Mouse (Mus musculus): ENCODE data around the gene Tmem121b. TPM values are rescaled to one million over a fixed set of nuclear protein-coding genes. Genes with fewer than 3 reads are reported as not detected.

Gene Tmem121b
- polyA plus RNA-seq, 1 experiment from 2014 or later: 0.25 TPM

DNA sequence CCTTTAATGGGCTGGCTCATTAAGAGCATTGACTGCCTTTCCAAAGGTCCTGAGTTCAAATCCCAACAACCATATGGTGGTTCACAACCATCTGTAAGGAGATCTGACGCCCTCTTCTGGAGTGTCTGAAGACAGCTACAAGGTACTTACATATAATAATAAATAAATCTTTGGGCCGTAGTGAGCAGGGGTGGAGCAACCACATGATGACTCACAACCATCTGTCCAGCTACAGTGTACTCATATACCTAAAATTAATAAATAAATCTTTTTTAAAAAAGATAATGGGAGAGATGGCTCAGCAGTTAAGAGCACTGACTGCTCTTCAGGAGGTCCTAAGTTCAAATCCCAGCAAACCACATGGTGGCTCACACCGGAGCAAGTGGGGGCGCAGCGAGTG is 35.9 kb downstream of the Tmem121b start:
- Histone ChIP-seq H3K27ac (replicated peaks) (no peak overlapping the region), H3K4me1 (no peaks in the 10 kb centered on the region), H3K4me3 (no peak overlapping the region), H3K9me3 (no peaks in the 10 kb centered on the region), H3K27me3 (replicated peaks; ENCODE audit: low read depth, poor library complexity, severe bottlenecking) (peaks cover 24% of the 10 kb centered on the region), H3K36me3 (replicated peaks) (no peaks in the 10 kb centered on the region)
- DNase-seq (ENCODE audit: low spot score): no peak
- WGBS: 92% methylated on average over 5 of the region's 5 CpGs

DNA sequence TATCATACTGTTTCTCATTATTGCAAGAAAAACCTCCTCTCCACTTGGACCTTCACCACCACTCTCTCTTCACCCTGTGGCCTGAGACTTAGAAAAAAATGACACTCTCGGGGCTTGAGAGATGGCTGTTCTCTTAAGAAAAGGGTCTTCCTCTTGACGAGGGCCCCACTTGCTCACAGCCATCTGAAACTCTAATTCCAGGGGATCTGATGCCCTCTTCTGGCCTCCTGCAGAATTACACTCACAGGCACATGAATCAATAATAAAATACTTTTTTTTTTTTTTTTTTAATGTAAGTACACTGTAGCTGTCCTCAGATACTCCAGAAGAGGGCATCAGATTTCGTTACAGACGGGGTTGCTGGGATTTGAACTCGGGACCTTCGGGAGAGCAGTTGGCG is 36.5 kb downstream of the Tmem121b start:
- no peaks in the 10 kb centered on the region for H3K36me3 ChIP-seq (replicated peaks)
- no peaks in the 10 kb centered on the region for H3K4me1 ChIP-seq
- whole genome bisulfite sequencing: 63% methylated on average over 7 of the region's 7 CpGs
- H3K4me3 ChIP-seq: no peak overlapping the region
- DNase-seq (ENCODE audit: low spot score): no peak
- H3K27me3 ChIP-seq (replicated peaks; ENCODE audit: low read depth, poor library complexity, severe bottlenecking): peaks cover 17% of the 10 kb centered on the region
- H3K27ac ChIP-seq (replicated peaks): no peak overlapping the region
- no peaks in the 10 kb centered on the region for H3K9me3 ChIP-seq

DNA sequence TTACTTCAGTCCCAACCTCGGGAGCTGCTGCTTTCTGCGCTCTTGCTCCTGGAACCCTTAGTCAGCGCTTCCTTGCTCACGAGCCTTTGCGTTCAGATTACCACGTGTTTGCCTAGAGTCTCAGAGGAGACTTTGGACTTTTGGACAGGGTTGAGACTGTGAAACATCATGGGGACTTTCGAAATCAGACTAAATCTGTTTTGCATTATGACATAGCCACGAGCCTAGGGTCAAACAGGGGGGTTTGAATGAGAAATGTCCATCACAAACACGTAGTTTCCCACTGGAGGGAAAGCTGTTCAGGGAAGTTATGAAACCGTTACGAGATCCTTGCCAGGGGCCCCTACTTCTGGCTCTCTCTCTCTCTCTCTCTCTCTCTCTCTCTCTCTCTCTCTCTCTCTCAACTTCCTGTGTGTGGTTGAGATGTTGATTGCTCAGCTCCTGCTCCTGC is 39.0 kb downstream of the Tmem121b start:
- Histone ChIP-seq H3K4me1 (no peaks in the 10 kb centered on the region), H3K36me3 (replicated peaks) (no peaks in the 10 kb centered on the region), H3K27me3 (replicated peaks; ENCODE audit: low read depth, poor library complexity, severe bottlenecking) (no peaks in the 10 kb centered on the region), H3K4me3 (no peak overlapping the region), H3K9me3 (no peaks in the 10 kb centered on the region), H3K27ac (replicated peaks) (no peak overlapping the region)
- DNase-seq (ENCODE audit: low spot score): no peak
- 51% methylated on average over 11 of the region's 11 CpGs for WGBS

DNA sequence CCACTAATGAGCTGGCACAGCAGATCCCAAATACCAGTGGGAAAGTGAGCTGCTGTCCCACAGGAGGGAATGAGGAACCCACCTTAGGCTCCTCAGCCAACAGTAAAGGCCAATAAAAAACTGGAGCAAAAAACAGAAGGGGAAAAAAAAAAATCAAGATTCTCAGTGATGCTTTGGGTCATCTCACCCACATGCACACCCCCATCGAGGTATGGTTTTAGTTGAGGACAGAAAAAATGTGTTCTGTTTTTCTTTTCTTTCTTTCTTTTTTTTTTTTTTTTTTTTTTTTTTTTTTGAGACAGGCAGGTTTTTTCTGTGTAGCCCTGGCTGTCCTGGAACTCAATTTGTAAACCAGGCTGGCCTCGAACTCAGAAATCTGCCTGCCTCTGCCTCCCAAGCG is 40.1 kb downstream of the Tmem121b start:
- Histone ChIP-seq H3K4me3 (no peak overlapping the region), H3K36me3 (replicated peaks) (no peaks in the 10 kb centered on the region), H3K9me3 (no peaks in the 10 kb centered on the region), H3K27me3 (replicated peaks; ENCODE audit: low read depth, poor library complexity, severe bottlenecking) (no peaks in the 10 kb centered on the region), H3K27ac (replicated peaks) (no peak overlapping the region), H3K4me1 (no peaks in the 10 kb centered on the region)
- no peak for DNase-seq (ENCODE audit: low spot score)
- WGBS: 90% methylated on average over 3 of the region's 3 CpGs

DNA sequence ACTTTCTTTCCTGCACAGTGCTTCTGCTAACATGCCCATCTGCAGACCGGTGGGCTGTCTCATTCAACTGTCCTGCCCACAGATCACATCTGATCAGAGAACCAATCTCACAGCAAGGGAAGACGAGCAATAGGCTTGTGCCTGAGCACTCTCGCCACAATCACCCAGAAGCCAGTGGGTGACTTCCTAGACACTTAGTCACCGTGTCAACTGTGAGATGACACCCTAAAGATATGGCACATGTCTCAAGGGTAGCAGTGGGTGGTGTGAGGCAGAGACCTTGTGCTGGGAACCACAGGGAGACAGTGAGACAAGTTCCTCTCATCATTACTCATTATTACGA is 40.5 kb downstream of the Tmem121b start:
- H3K27me3 ChIP-seq (replicated peaks; ENCODE audit: low read depth, poor library complexity, severe bottlenecking): no peaks in the 10 kb centered on the region
- no peaks in the 10 kb centered on the region for H3K36me3 ChIP-seq (replicated peaks)
- no peaks in the 10 kb centered on the region for H3K9me3 ChIP-seq
- no peaks in the 10 kb centered on the region for H3K4me1 ChIP-seq
- WGBS: 84% methylated on average over 5 of the region's 5 CpGs
- no peak for DNase-seq (ENCODE audit: low spot score)
- no peak overlapping the region for H3K27ac ChIP-seq (replicated peaks)
- no peak overlapping the region for H3K4me3 ChIP-seq

DNA sequence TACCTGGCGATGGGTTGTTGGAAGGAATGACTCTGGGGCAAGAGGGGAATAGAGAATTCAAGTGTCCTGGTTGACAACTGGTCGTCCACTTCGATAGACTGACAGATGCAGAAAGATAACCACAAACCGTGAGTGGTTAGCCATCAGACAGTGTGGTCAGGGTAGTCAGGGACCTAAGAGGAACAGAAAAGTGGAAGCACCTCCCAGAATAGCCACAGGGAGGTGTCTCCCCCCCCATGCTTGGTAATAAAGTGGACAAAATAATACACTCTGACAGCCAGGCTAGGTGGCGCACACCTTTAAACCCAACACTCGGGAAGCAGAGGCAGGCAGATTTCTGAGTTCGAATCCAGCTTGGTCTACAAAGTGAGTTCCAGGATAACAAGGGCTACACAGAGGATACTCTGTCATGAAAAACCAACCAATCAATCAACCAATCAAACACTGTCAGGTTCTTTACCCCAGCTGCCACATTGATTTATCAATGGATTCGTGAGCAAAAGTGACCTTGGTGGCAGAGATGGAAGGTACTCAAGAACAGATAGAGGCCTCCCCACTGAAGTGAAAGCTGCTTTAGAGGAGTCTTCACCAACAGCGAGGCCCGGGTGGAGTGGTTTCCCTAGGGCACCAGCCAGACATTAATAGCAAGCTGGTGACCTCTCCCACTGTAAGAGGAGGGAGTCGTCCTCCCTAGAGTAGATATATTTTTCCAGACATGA is 41.1 kb downstream of the Tmem121b start:
- Histone ChIP-seq H3K4me3 (no peak overlapping the region), H3K4me1 (no peaks in the 10 kb centered on the region), H3K9me3 (no peaks in the 10 kb centered on the region), H3K27ac (replicated peaks) (no peak overlapping the region), H3K36me3 (replicated peaks) (no peaks in the 10 kb centered on the region), H3K27me3 (replicated peaks; ENCODE audit: low read depth, poor library complexity, severe bottlenecking) (no peaks in the 10 kb centered on the region)
- no peak for DNase-seq (ENCODE audit: low spot score)
- WGBS: 88% methylated on average over 11 of the region's 11 CpGs

DNA sequence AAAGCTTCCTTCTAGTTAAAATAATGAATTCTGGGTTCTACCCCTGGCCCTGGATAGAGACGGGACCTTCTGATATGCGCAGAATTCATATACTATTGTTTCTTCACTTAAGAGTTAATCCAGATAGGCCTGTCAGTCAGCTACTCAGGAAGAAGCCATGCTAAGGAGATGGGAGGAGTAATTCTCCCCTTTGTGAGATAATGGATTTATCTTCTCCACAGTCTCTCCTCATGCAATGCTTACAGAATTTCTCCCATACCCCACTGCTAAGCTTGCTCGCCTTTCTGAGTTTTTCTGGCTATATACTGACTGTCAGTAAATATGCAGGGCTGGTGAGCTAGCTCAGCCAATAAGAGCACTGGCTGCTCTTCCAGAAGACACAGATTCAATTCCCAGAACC is 43.4 kb downstream of the Tmem121b start:
- H3K9me3 ChIP-seq: no peaks in the 10 kb centered on the region
- H3K36me3 ChIP-seq (replicated peaks): peaks cover 4% of the 10 kb centered on the region
- WGBS: 88% methylated on average over 3 of the region's 3 CpGs
- no peak overlapping the region for H3K27ac ChIP-seq (replicated peaks)
- no peak overlapping the region for H3K4me3 ChIP-seq
- no peaks in the 10 kb centered on the region for H3K27me3 ChIP-seq (replicated peaks; ENCODE audit: low read depth, poor library complexity, severe bottlenecking)
- no peak for DNase-seq (ENCODE audit: low spot score)
- no peaks in the 10 kb centered on the region for H3K4me1 ChIP-seq

DNA sequence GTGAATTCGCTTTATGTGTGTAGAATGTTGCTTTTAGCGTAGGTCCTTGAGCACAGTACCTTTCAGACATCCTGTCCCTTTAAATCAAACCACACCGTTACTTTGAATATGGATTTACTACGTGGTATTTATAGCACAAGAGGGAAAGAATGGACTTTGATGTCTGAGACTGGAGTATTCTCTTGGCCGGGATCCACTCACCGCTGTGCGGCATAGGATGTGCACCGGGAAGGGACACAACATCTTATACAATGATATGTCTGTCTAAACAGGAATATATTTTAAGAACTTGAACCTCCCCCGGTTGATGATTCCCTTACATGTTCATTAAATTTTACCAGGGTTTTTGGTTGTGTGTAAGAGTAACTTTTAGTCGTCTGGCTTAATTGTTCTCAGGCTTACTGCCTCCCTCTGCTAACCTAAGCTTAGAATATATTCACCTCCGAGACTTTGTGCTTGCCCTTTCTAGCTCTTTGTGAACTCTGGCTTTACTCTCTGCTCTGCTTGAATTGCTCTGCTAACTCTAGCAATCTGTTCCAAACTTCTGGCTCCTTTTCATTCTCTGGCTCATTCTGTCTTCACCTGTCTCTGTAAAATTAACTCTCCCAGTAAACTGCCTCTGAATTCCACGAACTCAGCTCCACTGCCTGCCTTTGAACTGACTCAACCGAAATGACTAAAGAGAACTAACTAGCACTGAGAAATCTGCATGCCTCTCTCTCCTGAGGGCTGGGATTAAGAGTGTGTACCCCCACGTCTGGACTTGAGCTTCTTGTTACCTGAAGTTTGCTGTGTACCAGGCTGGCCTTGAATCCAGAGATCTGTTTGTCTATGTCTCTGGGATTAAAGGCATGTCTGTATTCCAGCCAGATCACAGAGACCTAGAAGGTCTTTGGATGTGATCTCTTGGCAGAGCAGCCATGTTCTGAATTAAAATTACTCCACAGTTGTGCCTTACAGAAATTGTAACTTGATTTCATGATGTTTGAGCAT is 49.9 kb downstream of the Tmem121b start:
- no peaks in the 10 kb centered on the region for H3K4me1 ChIP-seq
- no peaks in the 10 kb centered on the region for H3K9me3 ChIP-seq
- H3K27me3 ChIP-seq (replicated peaks; ENCODE audit: low read depth, poor library complexity, severe bottlenecking): no peaks in the 10 kb centered on the region
- H3K4me3 ChIP-seq: no peak overlapping the region
- WGBS: 91% methylated on average over 14 of the region's 14 CpGs
- H3K36me3 ChIP-seq (replicated peaks): peaks cover 68% of the 10 kb centered on the region
- no peak overlapping the region for H3K27ac ChIP-seq (replicated peaks)
- no peak for DNase-seq (ENCODE audit: low spot score)

DNA sequence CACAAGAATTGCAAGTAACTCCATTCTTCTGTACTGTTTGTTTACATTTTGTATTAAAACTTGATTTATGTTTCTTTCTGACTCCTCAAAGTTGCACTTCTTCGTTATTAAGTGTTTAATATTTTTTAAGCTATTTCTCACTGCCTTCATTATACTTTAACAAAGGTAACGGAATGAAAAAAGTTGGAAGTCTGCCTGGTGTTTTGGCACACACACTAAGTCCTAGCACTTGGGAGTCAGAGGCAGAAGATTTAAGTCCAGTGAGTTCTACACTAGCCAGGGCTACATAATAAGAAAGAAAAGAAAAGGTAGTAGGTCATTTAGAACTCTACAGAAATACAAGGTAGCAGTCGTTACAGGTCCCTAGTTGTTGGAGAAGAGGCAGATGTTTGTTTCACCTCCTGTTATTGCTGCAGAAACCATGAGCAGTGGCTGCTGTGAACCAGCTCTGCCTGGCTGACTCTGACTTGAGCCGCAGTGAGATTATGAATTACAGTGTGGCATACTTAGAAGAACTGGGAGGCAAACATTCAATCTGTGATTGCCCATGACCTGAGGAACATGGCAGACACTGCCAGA is 51.3 kb downstream of the Tmem121b start:
- H3K27ac ChIP-seq (replicated peaks): no peak overlapping the region
- H3K4me1 ChIP-seq: no peaks in the 10 kb centered on the region
- no peak for DNase-seq (ENCODE audit: low spot score)
- H3K4me3 ChIP-seq: no peak overlapping the region
- H3K27me3 ChIP-seq (replicated peaks; ENCODE audit: low read depth, poor library complexity, severe bottlenecking): no peaks in the 10 kb centered on the region
- H3K9me3 ChIP-seq: no peaks in the 10 kb centered on the region
- WGBS: 89% methylated on average over 4 of the region's 4 CpGs
- H3K36me3 ChIP-seq (replicated peaks): peaks cover 82% of the 10 kb centered on the region

Other genes with a start within 250 kb of the Tmem121b start
- 0.21 and 0.25 TPM in 2 replicates for gene D330020A13Rik, start 199.4 kb downstream of the Tmem121b start, polyA plus RNA-seq (2016; fragmentation: Nextera tagmentation; extraction: Ambion mirVana)
- gene B4galnt3, start 199.2 kb downstream of the Tmem121b start, polyA plus RNA-seq (2016; fragmentation: Nextera tagmentation; extraction: Ambion mirVana): 0.41 and 0.52 TPM in 2 replicates
- gene Kdm5a, start 129.7 kb downstream of the Tmem121b start, polyA plus RNA-seq (2016; fragmentation: Nextera tagmentation; extraction: Ambion mirVana): 53.5 and 55.3 TPM in 2 replicates
- 30.1 and 32.7 TPM in 2 replicates for gene Ccdc77, start 129.4 kb downstream of the Tmem121b start, polyA plus RNA-seq (2016; fragmentation: Nextera tagmentation; extraction: Ambion mirVana)
- gene Il17ra, start 30.6 kb downstream of the Tmem121b start, polyA plus RNA-seq (2016; fragmentation: Nextera tagmentation; extraction: Ambion mirVana): 3.1 and 3.7 TPM in 2 replicates
- gene Hdhd5, start 37.5 kb upstream of the Tmem121b start, polyA plus RNA-seq (2016; fragmentation: Nextera tagmentation; extraction: Ambion mirVana): 22.9 and 24.0 TPM in 2 replicates
- gene Cecr2, start 172.6 kb upstream of the Tmem121b start, polyA plus RNA-seq (2016; fragmentation: Nextera tagmentation; extraction: Ambion mirVana): 11.1 and 14.8 TPM in 2 replicates